Mouse (Mus musculus): ENCODE measurements at regions not wholly inside any gene's neighbourhood (a gene's known extent, or its start where the extent isn't known, plus 50 kb on each side); places are given as distances from the start of the nearest gene placed in this dataset.

DNA sequence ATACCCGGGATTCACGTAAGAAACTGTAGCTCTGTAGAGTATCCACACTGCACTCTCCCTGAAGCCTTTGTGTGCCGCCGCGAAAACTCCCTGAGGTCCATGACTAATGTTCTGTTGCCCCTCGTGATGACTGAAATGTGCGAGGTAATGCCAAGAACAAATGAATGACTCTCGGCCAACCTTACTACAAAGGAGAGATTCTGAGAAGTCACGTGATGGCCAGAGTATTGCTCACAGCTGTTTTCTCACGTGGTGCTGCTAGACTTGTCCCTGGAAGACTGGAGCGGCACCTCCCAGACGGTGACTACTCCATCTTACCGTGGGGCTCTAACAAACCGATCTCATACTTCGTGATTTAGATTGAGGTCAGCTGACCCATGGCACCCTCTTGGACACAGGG lies 136.9 kb downstream of the Lrig3 start:
- no peak for TF ChIP-seq POLR2AphosphoS5 (IDR thresholded peaks at IDR 0.05; ENCODE audit: borderline replicate concordance, low read depth, low read length)
- TF ChIP-seq SIN3A (IDR thresholded peaks at IDR 0.05; ENCODE audit: low read length): no peak
